Mouse (Mus musculus): Measurements from ENCODE around the gene Vamp1.

DNA sequence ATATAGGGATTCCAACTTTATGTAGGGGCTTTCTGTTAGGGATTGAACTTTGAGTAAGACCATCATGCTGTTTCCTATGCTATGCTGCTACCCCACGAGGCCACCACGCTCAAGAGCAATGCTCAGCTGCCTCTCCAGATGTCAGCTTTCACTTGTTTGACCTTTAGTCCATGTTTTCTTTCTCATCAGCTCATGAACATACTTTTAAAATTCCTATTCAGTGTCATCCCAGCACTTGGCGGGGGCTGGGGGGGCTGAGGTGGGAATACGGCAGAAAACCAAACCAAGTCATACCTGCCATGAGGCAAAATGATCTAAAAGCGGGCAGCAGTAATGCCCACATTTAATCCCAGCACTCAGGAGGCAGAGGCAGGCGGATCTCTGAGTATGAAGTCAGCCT, 2.2 kb upstream of the Vamp1 start:
- TF ChIP-seq CTCF (IDR thresholded peaks at IDR 0.05; ENCODE audit: extremely low read depth, insufficient read depth, low read length): no peak
- no peak for TF ChIP-seq POLR2A (IDR thresholded peaks at IDR 0.05; ENCODE audit: extremely low read depth, insufficient read depth, low read length)
